Mouse (Mus musculus): ENCODE measurements around the gene Nap1l3.

Gene Nap1l3

DNA sequence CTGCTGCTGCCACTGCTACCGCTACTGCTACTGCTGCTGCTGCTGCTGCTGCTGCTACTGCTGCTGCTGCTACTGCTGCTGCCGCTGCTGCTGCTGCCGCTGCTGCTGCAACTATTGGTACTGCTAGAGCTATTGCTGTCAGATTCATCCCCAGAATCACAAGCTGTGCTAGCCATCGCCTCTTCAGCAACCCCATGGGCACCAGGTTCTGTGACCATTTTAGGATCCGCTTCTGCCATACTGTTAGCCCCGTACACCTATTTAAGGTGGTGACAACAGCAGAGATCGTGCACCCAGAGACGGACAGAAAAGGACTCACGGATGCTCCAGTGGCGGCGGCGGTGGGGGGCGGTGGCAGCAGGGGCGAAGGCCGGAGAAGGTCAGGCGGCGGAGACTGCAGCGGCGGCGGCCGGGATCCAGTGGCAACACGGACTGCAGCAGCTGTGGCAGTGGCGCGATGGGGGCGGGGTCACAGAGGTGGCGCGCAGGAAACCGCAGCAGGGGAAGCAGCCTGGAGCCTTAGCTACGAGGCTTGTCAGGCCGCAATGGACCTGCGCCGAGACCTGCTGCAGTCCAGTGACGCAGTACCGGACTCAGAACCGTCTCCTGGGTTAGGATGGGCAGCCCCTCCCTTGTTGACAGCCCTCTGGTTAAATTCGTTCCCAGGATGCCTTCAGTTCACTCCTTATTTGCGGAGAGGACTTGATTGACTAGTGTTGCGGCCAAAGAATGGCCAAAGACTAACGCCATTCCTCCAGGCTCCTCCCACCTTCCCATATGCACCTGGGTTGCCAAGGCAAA, at the start of gene Nap1l3:
TSS of gene Nap1l3 (minus strand) at position 621 of the 801 bp plus-strand sequence.
- DNase-seq, result peak; percentile 85

DNA sequence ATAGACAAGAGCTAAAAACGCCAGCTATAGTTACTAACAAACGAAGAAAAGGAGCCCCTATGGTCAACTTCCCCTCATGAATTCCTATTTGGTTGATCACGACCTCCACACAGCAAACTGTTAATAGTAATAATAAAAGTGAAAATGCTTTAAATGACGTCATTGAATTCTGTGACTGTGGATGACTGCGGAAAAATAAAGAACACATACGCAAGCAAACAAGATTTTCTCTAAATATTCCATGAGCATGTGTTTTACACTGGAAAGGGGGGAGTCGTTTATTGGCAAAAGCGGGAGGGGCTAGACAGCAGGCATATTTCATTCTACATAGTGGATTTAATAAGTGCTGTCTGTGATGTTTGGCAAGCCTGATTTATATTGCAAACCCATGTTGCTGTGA, 451 bp upstream of the Nap1l3 start:
- no peak for DNase-seq

All from layer of hippocampus, adult 9-11 months (tissue).